25 mouse cellular contexts compared by ENCODE assay signal in genomic region chr12:41879412-41879811, GRCm38 (mm10).
A peak's percentile ranks its signal among the peaks of the same experiment; 100 is the strongest.
DNase-seq lines count a peak whose midpoint lies in the region; ATAC-seq and TF ChIP-seq lines count a peak whose summit lies in the region.
"Had no signal": no experiment of that assay in that cellular context is flagged by ENCODE, and none has a peak within 500 bp of the region (broad histone marks: within the 10 kb centered on the region; RNA-seq: fewer than 3 reads in every experiment).

No protein-coding gene starts in this region.

- no peaks in the 10 kb centered on the region for H3K4me1 ChIP-seq in liver, embryonic 11.5 days (replicated peaks; ENCODE audit: control insufficient read depth, insufficient read depth, low read length)
- H3K4me1 ChIP-seq in liver, postnatal 0 days (ENCODE audit: insufficient read depth), result no peaks in the 10 kb centered on the region
- peaks cover 16 to 30% of the 10 kb centered on the region in 2 experiments for H3K4me1 ChIP-seq in MEL (ENCODE audit: control insufficient read depth in 1 of 2, insufficient read depth in 2 of 2, low read length in 2 of 2)
- no peaks in the 10 kb centered on the region for H3K4me1 ChIP-seq in forebrain, embryonic 15.5 days

- no peaks in the 10 kb centered on the region for H3K9me3 ChIP-seq in liver, embryonic 11.5 days (ENCODE audit: control insufficient read depth, low read length)
- H3K9me3 ChIP-seq in liver, postnatal 0 days (ENCODE audit: low read length), result no peaks in the 10 kb centered on the region
- H3K9me3 ChIP-seq in MEL (replicated peaks; ENCODE audit: insufficient read depth, low read length), result no peaks in the 10 kb centered on the region
- no peaks in the 10 kb centered on the region for H3K9me3 ChIP-seq in forebrain, embryonic 15.5 days
- H3K9me3 ChIP-seq: G1E had no signal

- no peaks in the 10 kb centered on the region for H3K79me2 ChIP-seq in MEL (ENCODE audit: control insufficient read depth, insufficient read depth, low read length, poor library complexity)

- no peak for DNase-seq in liver, embryonic 11.5 days (ENCODE audit: low spot score)
- DNase-seq in liver, postnatal 0 days, result no peak
- DNase-seq in 416B (ENCODE audit: low read depth) (peak; percentile 11), MEL (ENCODE audit: low read depth, low spot score) (peak; percentile 59), MEL-GATA-1-ER (ENCODE audit: extremely low read depth, low read depth) (peak; percentile 45)
- no peak for DNase-seq in gastrocnemius, adult 18-20 months (ENCODE audit: low spot score)
- DNase-seq: adrenal gland, adult 2 months; adrenal gland, adult 8-10 months; adrenal gland, postnatal 10 days; adrenal gland, postnatal 14 days; adrenal gland, postnatal 25 days; adrenal gland, postnatal 36 days; B cell, adult 2 months; cerebellum, adult 11 months; cerebellum, adult 11-12 months; cerebellum, adult 18-20 months; cerebellum, adult 2 months; cerebellum, adult 8-10 months had no signal

- ATAC-seq in liver, embryonic 11.5 days (replicated peaks; ENCODE audit: low FRiP score), result peak; percentile 41; the same call in 1 of the 2 replicates
- ATAC-seq in liver, postnatal 0 days, result no peak
- no peak for ATAC-seq in megakaryocyte-erythroid progenitor cell, adult 5-6 weeks (replicated peaks; ENCODE audit: low FRiP score, low TSS enrichment, poor library complexity, severe bottlenecking)
- no peak for ATAC-seq in forebrain, embryonic 15.5 days (replicated peaks)
- ATAC-seq: activated CD4-positive, CD25-positive, alpha-beta regulatory T cell, adult 4 months; CD4-positive, CD25-positive, alpha-beta regulatory T cell, adult 4 months; Patski had no signal

- 87% methylated on average over 1 of the region's 1 CpGs for WGBS in liver, embryonic 11.5 days
- 59% methylated on average over 1 of the region's 1 CpGs for WGBS in liver, postnatal 0 days (ENCODE audit: insufficient replicate concordance)
- 83% methylated on average over 1 of the region's 1 CpGs for WGBS in forebrain, embryonic 15.5 days

- no peak overlapping the region for H3K27ac ChIP-seq in liver, embryonic 11.5 days (ENCODE audit: low read depth, low read length)
- no peak overlapping the region for H3K27ac ChIP-seq in liver, postnatal 0 days (ENCODE audit: low read depth)
- H3K27ac ChIP-seq in MEL (ENCODE audit: control insufficient read depth, low read depth, low read length), result peak overlapping the region; percentile 87
- no peak overlapping the region for H3K27ac ChIP-seq in forebrain, embryonic 15.5 days (replicated peaks)

- TF ChIP-seq POLR2A in MEL (IDR thresholded peaks at IDR 0.05; ENCODE audit: control insufficient read depth in 1 of 2, insufficient read depth in 1 of 2, low read depth in 1 of 2, low read length in 2 of 2, poor library complexity in 1 of 2), result no peak

- H3K27me3 ChIP-seq in liver, embryonic 11.5 days (replicated peaks; ENCODE audit: control insufficient read depth, insufficient read depth, low read length), result no peaks in the 10 kb centered on the region
- no peaks in the 10 kb centered on the region for H3K27me3 ChIP-seq in liver, postnatal 0 days (ENCODE audit: insufficient read depth, low read length)
- H3K27me3 ChIP-seq in MEL (ENCODE audit: control insufficient read depth in 1 of 2, insufficient read depth in 2 of 2, low read length in 2 of 2), result no peaks in the 10 kb centered on the region
- H3K27me3 ChIP-seq in forebrain, embryonic 15.5 days, result no peaks in the 10 kb centered on the region
- H3K27me3 ChIP-seq: CH12.LX, Patski had no signal

- H3K9ac ChIP-seq in liver, embryonic 11.5 days (ENCODE audit: low read depth, low read length), result no peak overlapping the region
- no peak overlapping the region for H3K9ac ChIP-seq in liver, postnatal 0 days (replicated peaks)
- H3K9ac ChIP-seq in MEL (ENCODE audit: control insufficient read depth, low read depth, low read length, poor library complexity, severe bottlenecking), result 0 out of 2 replicates have a peak overlapping the region, but pooled peaks have one; percentile 27
- no peak overlapping the region for H3K9ac ChIP-seq in forebrain, embryonic 15.5 days (replicated peaks)

- no peak overlapping the region for H3K4me2 ChIP-seq in liver, embryonic 11.5 days
- H3K4me2 ChIP-seq in liver, postnatal 0 days (ENCODE audit: low read depth, low read length), result no peak overlapping the region
- no peak overlapping the region for H3K4me2 ChIP-seq in forebrain, embryonic 15.5 days (replicated peaks)

- H3K36me3 ChIP-seq in liver, embryonic 11.5 days (ENCODE audit: control insufficient read depth, insufficient read depth, low read length), result no peaks in the 10 kb centered on the region
- no peaks in the 10 kb centered on the region for H3K36me3 ChIP-seq in liver, postnatal 0 days (replicated peaks; ENCODE audit: insufficient read depth, low read length)
- peaks cover 0 to 44% of the 10 kb centered on the region in 2 experiments; a peak in 2 of 4 replicates for H3K36me3 ChIP-seq in MEL (ENCODE audit: control insufficient read depth in 1 of 2, insufficient read depth in 2 of 2, low read length in 2 of 2)
- H3K36me3 ChIP-seq in forebrain, embryonic 15.5 days, result no peaks in the 10 kb centered on the region
- H3K36me3 ChIP-seq: G1E had no signal

- TF ChIP-seq CTCF in liver, postnatal 0 days (IDR thresholded peaks at IDR 0.05; ENCODE audit: low read depth), result no peak
- no peak for TF ChIP-seq CTCF in MEL (IDR thresholded peaks at IDR 0.05 in 2 of 3, conservative IDR thresholded peaks at IDR 0.05 in 1 of 3; ENCODE audit: control insufficient read depth in 1 of 3, insufficient read depth in 1 of 3, low read depth in 2 of 3, low read length in 3 of 3, poor library complexity in 1 of 3, severe bottlenecking in 1 of 3)

- TF ChIP-seq RAD21 in MEL (IDR thresholded peaks at IDR 0.05; ENCODE audit: low read depth, low read length), result no peak

- TF ChIP-seq EP300 in liver, postnatal 0 days (IDR thresholded peaks at IDR 0.05; ENCODE audit: low read depth), result no peak
- peak; percentile 50 to 52; a peak in 2 of 4 replicates for TF ChIP-seq EP300 in MEL (IDR thresholded peaks at IDR 0.05; ENCODE audit: low read depth in 1 of 2, low read length in 2 of 2)

- H3K4me3 ChIP-seq in liver, embryonic 11.5 days (ENCODE audit: low read depth, low read length), result no peak overlapping the region
- H3K4me3 ChIP-seq in liver, postnatal 0 days (ENCODE audit: low read depth, low read length), result no peak overlapping the region
- no peak overlapping the region for H3K4me3 ChIP-seq in MEL (ENCODE audit: control insufficient read depth in 1 of 2, insufficient read depth in 1 of 2, low read depth in 2 of 2, low read length in 2 of 2)
- H3K4me3 ChIP-seq in forebrain, embryonic 15.5 days, result no peak overlapping the region

TF ChIP-seq in MEL, 35 proteins besides CTCF, POLR2A, EP300 and RAD21:
- no peak for TF ChIP-seq TCF12 (IDR thresholded peaks at IDR 0.05; ENCODE audit: low read depth, low read length)
- TF ChIP-seq ETS1 (IDR thresholded peaks at IDR 0.05; ENCODE audit: low read depth, low read length), result no peak
- TF ChIP-seq MAX (IDR thresholded peaks at IDR 0.05; ENCODE audit: low read length), result no peak
- TF ChIP-seq MXI1 (IDR thresholded peaks at IDR 0.05; ENCODE audit: low read depth, low read length), result no peak
- peak; percentile 64; the same call in 1 of the 2 replicates for TF ChIP-seq GATA1 (IDR thresholded peaks at IDR 0.05; ENCODE audit: low read depth, low read length)
- no peak for TF ChIP-seq SMC3 (IDR thresholded peaks at IDR 0.05; ENCODE audit: low read depth, low read length)
- peak; percentile 30; the same call in 1 of the 2 replicates for TF ChIP-seq TAL1 (IDR thresholded peaks at IDR 0.05; ENCODE audit: low read length)
- no peak for TF ChIP-seq SIN3A (IDR thresholded peaks at IDR 0.05; ENCODE audit: low read length)
- no peak for TF ChIP-seq KAT2A (conservative IDR thresholded peaks at IDR 0.05; ENCODE audit: low read depth, low read length)
- TF ChIP-seq CHD2 (IDR thresholded peaks at IDR 0.05; ENCODE audit: low read length), result no peak
- no peak for TF ChIP-seq USF2 (IDR thresholded peaks at IDR 0.05; ENCODE audit: borderline replicate concordance in 1 of 2, insufficient read depth in 1 of 2, low read depth in 1 of 2, low read length in 2 of 2)
- no peak for TF ChIP-seq HCFC1 (IDR thresholded peaks at IDR 0.05; ENCODE audit: low read depth, low read length)
- TF ChIP-seq POLR2AphosphoS5 (IDR thresholded peaks at IDR 0.05; ENCODE audit: borderline replicate concordance, low read depth, low read length), result no peak
- TF ChIP-seq ZNF384 (IDR thresholded peaks at IDR 0.05; ENCODE audit: low read depth, low read length), result no peak
- no peak for TF ChIP-seq POLR2AphosphoS2 (IDR thresholded peaks at IDR 0.05; ENCODE audit: low read length)
- no peak for TF ChIP-seq NELFE (IDR thresholded peaks at IDR 0.05; ENCODE audit: low read depth, low read length)
- TF ChIP-seq NRF1 (IDR thresholded peaks at IDR 0.05; ENCODE audit: insufficient read depth, low read depth, low read length, poor library complexity, severe bottlenecking), result no peak
- TF ChIP-seq JUND (IDR thresholded peaks at IDR 0.05; ENCODE audit: low read depth, low read length), result no peak
- peak; percentile 1; the same call in 1 of the 2 replicates for TF ChIP-seq ZC3H11A (IDR thresholded peaks at IDR 0.05; ENCODE audit: low read depth, low read length)

Comparison
In these comparisons a context has a peak if more than half of its experiments do, and no peak if none do; other contexts are left out.
1. DNase-seq: peak in 416B (single experiment), MEL (single experiment) and MEL-GATA-1-ER (single experiment); none in liver, embryonic 11.5 days (single experiment), liver, postnatal 0 days (single experiment) and gastrocnemius, adult 18-20 months (single experiment).